Mouse (Mus musculus): ENCODE data around the gene Eya2. TPM values are rescaled to one million over a fixed set of nuclear protein-coding genes. Genes with fewer than 3 reads are reported as not detected.

The Eya2 gene
- polyA plus RNA-seq, 1 experiment from 2014 or later, result 4.2 TPM

DNA sequence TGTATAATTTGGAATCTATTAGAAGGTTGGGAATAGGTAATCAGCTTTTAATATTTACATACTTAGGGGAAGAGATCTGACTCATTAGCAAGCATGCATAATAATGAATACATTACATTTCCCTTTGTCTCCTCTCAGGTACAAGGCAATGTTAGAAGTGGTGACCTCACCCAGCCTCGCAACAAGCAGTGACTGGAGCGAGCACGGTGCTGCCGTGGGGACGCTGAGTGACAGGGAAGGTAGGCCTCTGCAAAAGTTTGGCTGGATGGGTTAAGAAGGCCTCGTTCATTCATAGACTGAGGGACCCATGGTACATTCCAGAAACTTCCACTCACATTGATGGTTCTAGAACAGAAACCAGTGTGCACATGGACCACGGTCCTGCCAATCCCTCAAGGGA is 69.8 kb downstream of the Eya2 start:
- 70% methylated on average over 7 of the region's 7 CpGs for WGBS
- Histone ChIP-seq H3K9me3 (replicated peaks; ENCODE audit: control insufficient read depth, low read length) (no peaks in the 10 kb centered on the region), H3K9ac (ENCODE audit: low read length) (no peak overlapping the region), H3K4me1 (ENCODE audit: control insufficient read depth, insufficient read depth, low read length) (no peaks in the 10 kb centered on the region), H3K27ac (ENCODE audit: low read depth, low read length) (no peak overlapping the region), H3K36me3 (ENCODE audit: control insufficient read depth, insufficient read depth, low read length) (no peaks in the 10 kb centered on the region), H3K4me2 (ENCODE audit: low read length) (no peak overlapping the region), H3K4me3 (ENCODE audit: low read depth, low read length) (no peak overlapping the region), H3K27me3 (replicated peaks; ENCODE audit: control insufficient read depth, insufficient read depth, low read length) (no peaks in the 10 kb centered on the region)
- no peak for ATAC-seq
- no peak for DNase-seq (ENCODE audit: low spot score)

DNA sequence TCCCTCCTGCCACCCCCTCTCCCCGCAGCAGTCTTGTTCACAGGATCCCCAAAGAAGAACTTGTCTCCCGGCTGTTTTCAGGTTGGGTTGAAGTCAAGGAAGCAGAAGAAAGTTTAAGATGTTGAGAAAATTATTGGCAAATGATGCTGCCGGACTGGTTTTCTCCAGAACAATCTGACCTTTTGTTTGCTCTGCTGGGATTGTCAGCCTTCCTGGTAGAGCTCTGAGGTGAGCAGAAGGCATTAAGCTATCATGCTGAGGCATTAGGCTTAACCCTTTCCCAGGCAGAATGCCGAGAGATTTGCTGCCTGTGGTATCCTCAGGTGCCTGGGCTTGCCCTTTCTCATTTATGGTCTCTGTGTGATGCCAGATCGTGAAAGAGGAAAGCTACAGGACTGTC is 70.3 kb downstream of the Eya2 start:
- H3K4me3 ChIP-seq (ENCODE audit: low read depth, low read length), result no peak overlapping the region
- H3K4me2 ChIP-seq (ENCODE audit: low read length), result no peak overlapping the region
- H3K27ac ChIP-seq (ENCODE audit: low read depth, low read length), result no peak overlapping the region
- H3K36me3 ChIP-seq (ENCODE audit: control insufficient read depth, insufficient read depth, low read length), result no peaks in the 10 kb centered on the region
- DNase-seq (ENCODE audit: low spot score) (no peak), ATAC-seq (no peak)
- 35% methylated on average over 5 of the region's 5 CpGs for WGBS
- no peaks in the 10 kb centered on the region for H3K4me1 ChIP-seq (ENCODE audit: control insufficient read depth, insufficient read depth, low read length)
- no peak overlapping the region for H3K9ac ChIP-seq (ENCODE audit: low read length)
- H3K27me3 ChIP-seq (replicated peaks; ENCODE audit: control insufficient read depth, insufficient read depth, low read length), result no peaks in the 10 kb centered on the region
- no peaks in the 10 kb centered on the region for H3K9me3 ChIP-seq (replicated peaks; ENCODE audit: control insufficient read depth, low read length)

DNA sequence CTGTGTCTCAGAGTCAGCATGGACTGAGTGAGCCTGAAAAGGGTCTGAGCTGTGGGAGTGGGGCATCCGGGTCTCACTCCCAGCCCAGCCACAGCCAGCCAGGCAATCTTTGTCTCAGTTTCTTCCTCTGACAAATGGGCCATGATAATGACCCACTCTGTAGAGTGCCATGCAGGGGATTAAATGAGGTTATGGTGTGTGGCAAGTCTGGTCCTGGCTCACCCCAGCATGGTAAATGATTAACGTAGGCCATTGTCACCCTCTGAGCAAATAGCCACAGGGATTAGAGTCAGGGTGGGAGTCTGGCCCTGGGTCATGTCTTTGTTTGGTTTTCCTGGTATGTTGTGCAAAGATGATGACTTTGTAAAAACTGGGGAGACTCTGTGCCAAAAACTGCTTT is 72.3 kb downstream of the Eya2 start:
- 72% methylated on average over 2 of the region's 2 CpGs for WGBS
- ATAC-seq, result no peak

GRCm38 (mm10) chr2:165682719-165683118 is 87.9 kb downstream of the Eya2 start:
- H3K4me1 ChIP-seq (ENCODE audit: control insufficient read depth, insufficient read depth, low read length), result peaks cover 4% of the 10 kb centered on the region; the same call in 1 of the 2 replicates
- ATAC-seq, result no peak

More for the DNA sequence above, 72.3 kb downstream of the Eya2 start:
- H3K4me3 ChIP-seq (ENCODE audit: low read depth, low read length), result no peak overlapping the region
- H3K27me3 ChIP-seq (replicated peaks; ENCODE audit: control insufficient read depth, insufficient read depth, low read length), result no peaks in the 10 kb centered on the region
- no peaks in the 10 kb centered on the region for H3K4me1 ChIP-seq (ENCODE audit: control insufficient read depth, insufficient read depth, low read length)
- H3K9me3 ChIP-seq (replicated peaks; ENCODE audit: control insufficient read depth, low read length), result no peaks in the 10 kb centered on the region
- no peaks in the 10 kb centered on the region for H3K36me3 ChIP-seq (ENCODE audit: control insufficient read depth, insufficient read depth, low read length)
- no peak for DNase-seq (ENCODE audit: low spot score)
- no peak overlapping the region for H3K9ac ChIP-seq (ENCODE audit: low read length)
- H3K27ac ChIP-seq (ENCODE audit: low read depth, low read length), result no peak overlapping the region
- no peak overlapping the region for H3K4me2 ChIP-seq (ENCODE audit: low read length)

DNA sequence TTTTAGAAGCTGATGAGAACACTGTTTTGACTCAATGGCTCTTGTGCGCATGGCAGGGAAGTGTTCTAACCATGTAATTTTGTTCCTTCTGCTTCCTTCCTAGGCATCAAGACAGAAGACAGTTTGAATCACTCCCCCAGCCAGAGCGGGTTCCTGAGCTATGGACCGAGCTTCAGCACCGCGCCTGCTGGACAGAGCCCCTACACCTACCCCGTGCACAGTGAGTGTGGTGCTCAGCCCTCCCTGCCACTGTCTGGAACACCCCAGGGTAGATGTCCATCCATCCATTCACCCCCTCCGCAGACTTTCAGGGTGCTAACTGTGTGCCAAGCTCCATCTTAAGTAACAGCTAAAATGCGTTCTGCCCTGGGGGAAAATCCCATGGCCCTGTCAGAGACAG is 92.7 kb downstream of the Eya2 start:
- Histone ChIP-seq H3K9me3 (replicated peaks; ENCODE audit: control insufficient read depth, low read length) (no peaks in the 10 kb centered on the region), H3K4me3 (ENCODE audit: low read depth, low read length) (no peak overlapping the region), H3K4me2 (ENCODE audit: low read length) (no peak overlapping the region), H3K4me1 (ENCODE audit: control insufficient read depth, insufficient read depth, low read length) (peaks cover 3% of the 10 kb centered on the region; the same call in 1 of the 2 replicates), H3K36me3 (ENCODE audit: control insufficient read depth, insufficient read depth, low read length) (no peaks in the 10 kb centered on the region), H3K27me3 (replicated peaks; ENCODE audit: control insufficient read depth, insufficient read depth, low read length) (no peaks in the 10 kb centered on the region), H3K9ac (ENCODE audit: low read length) (no peak overlapping the region), H3K27ac (ENCODE audit: low read depth, low read length) (no peak overlapping the region)
- DNase-seq (ENCODE audit: low spot score), result no peak
- 38% methylated on average over 8 of the region's 8 CpGs for WGBS
- no peak for ATAC-seq

More at GRCm38 (mm10) chr2:165682719-165683118, 87.9 kb downstream of the Eya2 start:
- Histone ChIP-seq H3K27me3 (replicated peaks; ENCODE audit: control insufficient read depth, insufficient read depth, low read length) (no peaks in the 10 kb centered on the region), H3K4me2 (ENCODE audit: low read length) (no peak overlapping the region), H3K36me3 (ENCODE audit: control insufficient read depth, insufficient read depth, low read length) (no peaks in the 10 kb centered on the region), H3K4me3 (ENCODE audit: low read depth, low read length) (no peak overlapping the region), H3K9ac (ENCODE audit: low read length) (no peak overlapping the region), H3K27ac (ENCODE audit: low read depth, low read length) (no peak overlapping the region), H3K9me3 (replicated peaks; ENCODE audit: control insufficient read depth, low read length) (no peaks in the 10 kb centered on the region)
- 14% methylated on average over 5 of the region's 6 CpGs for WGBS
- no peak for DNase-seq (ENCODE audit: low spot score)

DNA sequence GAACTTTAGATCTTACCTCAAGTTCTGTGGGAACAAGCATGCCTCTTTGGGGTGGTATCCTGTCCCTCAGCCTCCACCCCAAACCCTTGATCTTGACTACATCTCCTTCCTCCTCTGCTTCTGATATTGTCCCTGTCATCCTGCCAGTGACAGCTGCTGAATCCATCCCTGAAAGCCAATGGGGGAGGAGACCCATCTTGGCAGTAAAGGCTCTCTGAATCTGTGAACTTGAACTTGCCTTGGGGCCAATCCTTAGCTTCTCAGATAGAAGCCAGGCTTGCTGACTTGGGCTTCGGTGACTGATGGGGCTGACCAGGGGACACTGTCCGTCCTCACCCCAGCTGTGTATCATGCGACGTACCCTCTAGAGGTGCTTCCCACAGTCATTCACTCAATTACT is 94.1 kb downstream of the Eya2 start:
- Histone ChIP-seq H3K27me3 (replicated peaks; ENCODE audit: control insufficient read depth, insufficient read depth, low read length) (no peaks in the 10 kb centered on the region), H3K27ac (ENCODE audit: low read depth, low read length) (no peak overlapping the region), H3K4me2 (ENCODE audit: low read length) (no peak overlapping the region), H3K9me3 (replicated peaks; ENCODE audit: control insufficient read depth, low read length) (no peaks in the 10 kb centered on the region), H3K36me3 (ENCODE audit: control insufficient read depth, insufficient read depth, low read length) (no peaks in the 10 kb centered on the region), H3K4me1 (ENCODE audit: control insufficient read depth, insufficient read depth, low read length) (no peaks in the 10 kb centered on the region), H3K9ac (ENCODE audit: low read length) (no peak overlapping the region), H3K4me3 (ENCODE audit: low read depth, low read length) (no peak overlapping the region)
- ATAC-seq, result no peak
- WGBS, result 90% methylated on average over 4 of the region's 4 CpGs
- DNase-seq (ENCODE audit: low spot score), result peak; percentile 7

DNA sequence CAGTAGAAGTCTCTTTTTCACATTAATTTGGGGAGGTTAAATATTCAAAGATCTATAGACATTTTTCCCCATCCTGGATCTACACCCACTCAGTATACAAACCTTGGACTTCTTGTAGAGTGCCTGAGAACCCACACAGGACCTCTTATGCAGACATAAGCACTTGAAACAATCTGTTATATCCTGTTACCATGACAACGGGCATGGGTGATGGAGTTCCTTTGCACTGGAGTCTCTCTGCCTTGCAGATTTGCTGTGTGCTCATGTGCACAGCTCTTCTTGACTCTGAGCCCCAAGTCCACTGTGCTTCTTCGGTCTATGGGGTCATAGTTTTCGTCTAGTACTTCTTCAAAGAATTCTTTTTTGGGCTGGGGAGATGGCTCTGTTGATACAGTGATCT is 96.2 kb downstream of the Eya2 start:
- Histone ChIP-seq H3K4me1 (ENCODE audit: control insufficient read depth, insufficient read depth, low read length) (no peaks in the 10 kb centered on the region), H3K9ac (ENCODE audit: low read length) (no peak overlapping the region), H3K4me2 (ENCODE audit: low read length) (no peak overlapping the region), H3K27ac (ENCODE audit: low read depth, low read length) (no peak overlapping the region), H3K36me3 (ENCODE audit: control insufficient read depth, insufficient read depth, low read length) (no peaks in the 10 kb centered on the region), H3K9me3 (replicated peaks; ENCODE audit: control insufficient read depth, low read length) (no peaks in the 10 kb centered on the region), H3K27me3 (replicated peaks; ENCODE audit: control insufficient read depth, insufficient read depth, low read length) (no peaks in the 10 kb centered on the region), H3K4me3 (ENCODE audit: low read depth, low read length) (no peak overlapping the region)
- DNase-seq (ENCODE audit: low spot score) (peak; percentile 75), ATAC-seq (no peak)
- 91% methylated on average over 3 of the region's 3 CpGs for WGBS

DNA sequence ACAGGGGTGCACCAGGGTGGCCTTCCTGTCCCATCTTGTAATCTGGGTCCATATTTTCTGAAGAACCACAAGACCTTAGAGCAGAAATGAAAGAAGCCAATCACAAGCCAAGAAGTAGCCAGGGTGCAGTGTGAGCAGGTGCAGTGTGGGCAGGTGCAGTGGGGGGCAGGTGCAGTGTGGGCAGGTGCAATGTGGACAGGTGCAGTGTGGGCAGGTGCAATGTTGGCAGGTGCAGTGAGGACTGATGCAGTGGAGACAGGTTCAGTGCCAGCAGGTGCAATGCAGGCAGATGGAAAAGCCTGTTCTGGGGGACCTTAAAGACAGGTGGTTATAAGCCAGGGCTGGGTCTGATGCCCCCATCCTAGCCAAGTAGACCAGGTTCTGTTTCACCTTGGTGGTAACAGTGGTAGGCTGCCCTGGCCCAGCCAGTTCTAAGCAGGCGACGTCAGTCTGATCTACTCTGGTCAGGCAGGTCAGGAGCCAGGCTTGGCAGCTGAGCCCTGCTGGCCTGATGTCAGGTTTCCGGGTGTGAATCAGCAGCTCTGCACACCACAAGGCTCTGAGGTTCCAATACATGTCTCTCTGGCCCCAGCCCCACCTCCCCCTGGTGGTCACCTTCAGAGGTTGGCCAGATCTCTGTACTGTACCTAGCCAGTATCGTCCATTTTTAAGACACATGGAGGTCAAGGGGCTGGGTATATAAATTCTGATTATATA is 98.3 kb downstream of the Eya2 start:
- no peaks in the 10 kb centered on the region for H3K4me1 ChIP-seq (ENCODE audit: control insufficient read depth, insufficient read depth, low read length)
- WGBS, result 78% methylated on average over 4 of the region's 4 CpGs
- H3K27ac ChIP-seq (ENCODE audit: low read depth, low read length), result no peak overlapping the region
- H3K36me3 ChIP-seq (ENCODE audit: control insufficient read depth, insufficient read depth, low read length), result no peaks in the 10 kb centered on the region
- no peak for ATAC-seq
- H3K4me2 ChIP-seq (ENCODE audit: low read length), result no peak overlapping the region
- no peak overlapping the region for H3K9ac ChIP-seq (ENCODE audit: low read length)
- no peaks in the 10 kb centered on the region for H3K9me3 ChIP-seq (replicated peaks; ENCODE audit: control insufficient read depth, low read length)
- no peak for DNase-seq (ENCODE audit: low spot score)
- H3K4me3 ChIP-seq (ENCODE audit: low read depth, low read length), result no peak overlapping the region
- H3K27me3 ChIP-seq (replicated peaks; ENCODE audit: control insufficient read depth, insufficient read depth, low read length), result no peaks in the 10 kb centered on the region

GRCm38 (mm10) chr2:165694767-165695166 is 99.9 kb downstream of the Eya2 start:
- H3K27me3 ChIP-seq (replicated peaks; ENCODE audit: control insufficient read depth, insufficient read depth, low read length), result no peaks in the 10 kb centered on the region
- no peak overlapping the region for H3K4me2 ChIP-seq (ENCODE audit: low read length)
- no peaks in the 10 kb centered on the region for H3K9me3 ChIP-seq (replicated peaks; ENCODE audit: control insufficient read depth, low read length)
- H3K36me3 ChIP-seq (ENCODE audit: control insufficient read depth, insufficient read depth, low read length), result no peaks in the 10 kb centered on the region
- no peak for DNase-seq (ENCODE audit: low spot score)
- H3K4me1 ChIP-seq (ENCODE audit: control insufficient read depth, insufficient read depth, low read length), result no peaks in the 10 kb centered on the region
- no peak for ATAC-seq
- WGBS, result 89% methylated on average over 6 of the region's 6 CpGs
- no peak overlapping the region for H3K9ac ChIP-seq (ENCODE audit: low read length)
- no peak overlapping the region for H3K27ac ChIP-seq (ENCODE audit: low read depth, low read length)
- H3K4me3 ChIP-seq (ENCODE audit: low read depth, low read length), result no peak overlapping the region
